Mouse (Mus musculus): ENCODE data around the gene B3gnt9. TPM values are rescaled to one million over a fixed set of nuclear protein-coding genes. Genes with fewer than 3 reads are reported as not detected.
A peak's percentile ranks its signal among the peaks of the same experiment; 100 is the strongest.

Gene B3gnt9
- total and polyA plus RNA-seq, 3 experiments = 2.7 to 4.7 TPM; not detected in 1

- no peak for DNase-seq (ENCODE audit: low read depth, low spot score)
- Histone ChIP-seq H3K27me3 (ENCODE audit: control insufficient read depth in 1 of 2, insufficient read depth in 2 of 2, low read length in 2 of 2) (no peaks in the 10 kb centered on the region), H3K4me1 (ENCODE audit: control insufficient read depth in 1 of 2, insufficient read depth in 2 of 2, low read length in 2 of 2) (peaks cover 7 to 16% of the 10 kb centered on the region in 2 experiments), H3K27ac (ENCODE audit: control insufficient read depth, low read depth, low read length) (peak overlapping the region; percentile 45), H3K9me3 (replicated peaks; ENCODE audit: insufficient read depth, low read length) (no peaks in the 10 kb centered on the region), H3K4me3 (ENCODE audit: control insufficient read depth in 1 of 2, insufficient read depth in 1 of 2, low read depth in 2 of 2, low read length in 2 of 2) (peak overlapping the region; percentile 74 to 81), H3K9ac (ENCODE audit: control insufficient read depth, low read depth, low read length, poor library complexity, severe bottlenecking) (peak overlapping the region; percentile 96), H3K79me2 (ENCODE audit: control insufficient read depth, insufficient read depth, low read length, poor library complexity) (peaks cover 6% of the 10 kb centered on the region), H3K36me3 (ENCODE audit: control insufficient read depth in 1 of 2, insufficient read depth in 2 of 2, low read length in 2 of 2) (peaks cover 0 to 10% of the 10 kb centered on the region in 2 experiments; a peak in 2 of 4 replicates)
- TF ChIP-seq GABPA (IDR thresholded peaks at IDR 0.05; ENCODE audit: low read depth, low read length) (no peak), USF2 (IDR thresholded peaks at IDR 0.05; ENCODE audit: borderline replicate concordance in 1 of 2, insufficient read depth in 1 of 2, low read depth in 1 of 2, low read length in 2 of 2) (no peak), POLR2A (IDR thresholded peaks at IDR 0.05; ENCODE audit: control insufficient read depth in 1 of 2, insufficient read depth in 1 of 2, low read depth in 1 of 2, low read length in 2 of 2, poor library complexity in 1 of 2) (no peak), TCF12 (IDR thresholded peaks at IDR 0.05; ENCODE audit: low read depth, low read length) (no peak), POLR2AphosphoS5 (IDR thresholded peaks at IDR 0.05; ENCODE audit: borderline replicate concordance, low read depth, low read length) (no peak), SMC3 (IDR thresholded peaks at IDR 0.05; ENCODE audit: low read depth, low read length) (no peak), MXI1 (IDR thresholded peaks at IDR 0.05; ENCODE audit: low read depth, low read length) (no peak), ZKSCAN1 (IDR thresholded peaks at IDR 0.05; ENCODE audit: low read depth, low read length) (no peak), KAT2A (conservative IDR thresholded peaks at IDR 0.05; ENCODE audit: low read depth, low read length) (no peak), MAFK (IDR thresholded peaks at IDR 0.05; ENCODE audit: borderline replicate concordance, low read depth, low read length) (no peak), ZNF384 (IDR thresholded peaks at IDR 0.05; ENCODE audit: low read depth, low read length) (no peak), MAX (IDR thresholded peaks at IDR 0.05; ENCODE audit: low read length) (no peak), NELFE (IDR thresholded peaks at IDR 0.05; ENCODE audit: low read depth, low read length) (no peak; the same call in 1 of the 2 replicates), ELF1 (IDR thresholded peaks at IDR 0.05; ENCODE audit: low read depth, low read length) (no peak), USF1 (IDR thresholded peaks at IDR 0.05; ENCODE audit: low read depth, low read length) (no peak), CHD1 (IDR thresholded peaks at IDR 0.05; ENCODE audit: low read depth, low read length) (no peak), ETS1 (IDR thresholded peaks at IDR 0.05; ENCODE audit: low read depth, low read length) (no peak), RCOR1 (IDR thresholded peaks at IDR 0.05; ENCODE audit: low read depth, low read length) (no peak), JUND (IDR thresholded peaks at IDR 0.05; ENCODE audit: low read depth, low read length) (no peak), MYB (IDR thresholded peaks at IDR 0.05; ENCODE audit: low read depth, low read length) (no peak)
These were observed 14.1 kb upstream of the B3gnt9 start for GRCm38 (mm10) chr8:105269075-105269458.

DNA sequence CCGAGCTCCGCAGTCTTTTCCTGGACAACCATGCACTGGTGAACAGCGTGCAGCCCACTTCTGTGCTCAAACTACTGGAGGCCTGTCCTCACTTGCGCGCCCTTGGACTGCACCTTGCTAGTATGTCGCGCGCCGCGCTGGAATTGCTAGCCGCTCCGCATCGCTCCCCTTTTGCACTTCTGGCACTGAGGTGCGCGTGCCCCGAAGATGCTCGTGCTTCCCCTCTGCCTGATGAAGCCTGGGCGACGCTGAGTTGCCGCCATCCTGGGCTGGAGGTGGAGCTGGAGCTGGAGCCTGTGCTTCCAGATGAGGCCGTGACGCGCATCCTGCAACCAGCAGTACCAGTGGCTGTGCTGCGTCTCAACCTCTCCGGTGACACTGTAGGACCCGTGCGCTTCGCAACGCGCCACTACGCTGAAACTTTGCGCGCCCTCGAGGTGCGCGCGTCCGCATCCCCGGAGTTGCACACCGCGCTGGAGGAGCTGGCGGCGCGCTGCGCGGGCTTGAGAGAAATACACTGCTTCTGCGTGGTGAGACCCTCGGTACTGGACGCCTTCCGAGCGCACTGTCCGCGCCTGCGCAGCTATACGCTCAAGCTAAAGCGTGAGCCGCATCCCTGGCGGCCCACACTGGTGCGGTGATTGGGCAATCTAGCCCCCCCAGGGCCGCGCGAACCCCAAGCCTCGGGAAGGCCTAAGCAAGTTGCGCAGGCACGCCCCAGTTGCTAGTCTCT, 13.6 kb upstream of the B3gnt9 start:
- Histone ChIP-seq H3K9ac (ENCODE audit: control insufficient read depth, low read depth, low read length, poor library complexity, severe bottlenecking) (no peak overlapping the region), H3K36me3 (ENCODE audit: control insufficient read depth in 1 of 2, insufficient read depth in 2 of 2, low read length in 2 of 2) (peaks cover 0 to 10% of the 10 kb centered on the region in 2 experiments; a peak in 2 of 4 replicates), H3K27ac (ENCODE audit: control insufficient read depth, low read depth, low read length) (no peak overlapping the region), H3K27me3 (ENCODE audit: control insufficient read depth in 1 of 2, insufficient read depth in 2 of 2, low read length in 2 of 2) (no peaks in the 10 kb centered on the region), H3K4me3 (ENCODE audit: control insufficient read depth in 1 of 2, insufficient read depth in 1 of 2, low read depth in 2 of 2, low read length in 2 of 2) (no peak overlapping the region), H3K79me2 (ENCODE audit: control insufficient read depth, insufficient read depth, low read length, poor library complexity) (peaks cover 10% of the 10 kb centered on the region), H3K4me1 (ENCODE audit: control insufficient read depth in 1 of 2, insufficient read depth in 2 of 2, low read length in 2 of 2) (peaks cover 7 to 17% of the 10 kb centered on the region in 2 experiments), H3K9me3 (replicated peaks; ENCODE audit: insufficient read depth, low read length) (no peaks in the 10 kb centered on the region)
- DNase-seq (ENCODE audit: low read depth, low spot score) = no peak
- TF ChIP-seq POLR2AphosphoS5 (IDR thresholded peaks at IDR 0.05; ENCODE audit: borderline replicate concordance, low read depth, low read length) (no peak), SMC3 (IDR thresholded peaks at IDR 0.05; ENCODE audit: low read depth, low read length) (no peak), POLR2AphosphoS2 (IDR thresholded peaks at IDR 0.05; ENCODE audit: low read length) (no peak), ELF1 (IDR thresholded peaks at IDR 0.05; ENCODE audit: low read depth, low read length) (no peak), ETS1 (IDR thresholded peaks at IDR 0.05; ENCODE audit: low read depth, low read length) (no peak), HCFC1 (IDR thresholded peaks at IDR 0.05; ENCODE audit: low read depth, low read length) (no peak), BHLHE40 (IDR thresholded peaks at IDR 0.05; ENCODE audit: borderline replicate concordance, low read depth, low read length) (no peak), USF1 (IDR thresholded peaks at IDR 0.05; ENCODE audit: low read depth, low read length) (no peak), MAX (IDR thresholded peaks at IDR 0.05; ENCODE audit: low read length) (no peak), E2F4 (IDR thresholded peaks at IDR 0.05; ENCODE audit: borderline replicate concordance, low read depth, low read length) (no peak), MYC (IDR thresholded peaks at IDR 0.05; ENCODE audit: low read depth, low read length) (no peak), MXI1 (IDR thresholded peaks at IDR 0.05; ENCODE audit: low read depth, low read length) (no peak), CHD1 (IDR thresholded peaks at IDR 0.05; ENCODE audit: low read depth, low read length) (no peak), TBP (IDR thresholded peaks at IDR 0.05; ENCODE audit: low read depth, low read length) (no peak), NELFE (IDR thresholded peaks at IDR 0.05; ENCODE audit: low read depth, low read length) (no peak), MYB (IDR thresholded peaks at IDR 0.05; ENCODE audit: low read depth, low read length) (no peak), RAD21 (IDR thresholded peaks at IDR 0.05; ENCODE audit: low read depth, low read length) (no peak)

Data from MEL (cell line).